Mouse (Mus musculus): Measurements from ENCODE around the gene Ctsd.

The Ctsd gene

GRCm38 (mm10) chr7:142400112-142400749 is 12.4 kb upstream of the Ctsd start:
- no peak for DNase-seq (ENCODE audit: low read depth)

GRCm38 (mm10) chr7:142399250-142399649 is 11.4 kb upstream of the Ctsd start:
- no peak for DNase-seq (ENCODE audit: low read depth)

GRCm38 (mm10) chr7:142398052-142398451 is 10.2 kb upstream of the Ctsd start:
- no peak for DNase-seq (ENCODE audit: low read depth)

- no peak for DNase-seq (ENCODE audit: low read depth)
Observed at GRCm38 (mm10) chr7:142396611-142397010, 8.8 kb upstream of the Ctsd start.

- no peak for DNase-seq (ENCODE audit: low read depth)
Observed at GRCm38 (mm10) chr7:142395472-142395871, 7.6 kb upstream of the Ctsd start.

- no peak for DNase-seq (ENCODE audit: low read depth)
Observed at GRCm38 (mm10) chr7:142394261-142395190, 6.7 kb upstream of the Ctsd start.

- DNase-seq (ENCODE audit: low read depth), result no peak
Observed at GRCm38 (mm10) chr7:142393191-142393590, 5.4 kb upstream of the Ctsd start.

GRCm38 (mm10) chr7:142391609-142392008 is 3.8 kb upstream of the Ctsd start:
- no peak for DNase-seq (ENCODE audit: low read depth)

- DNase-seq (ENCODE audit: low read depth), result no peak
Observed at GRCm38 (mm10) chr7:142391108-142391507, 3.3 kb upstream of the Ctsd start.

- DNase-seq (ENCODE audit: low read depth), result no peak
Observed at GRCm38 (mm10) chr7:142389961-142390650, 2.3 kb upstream of the Ctsd start.

GRCm38 (mm10) chr7:142388740-142389139 is 902 bp upstream of the Ctsd start:
- no peak for DNase-seq (ENCODE audit: low read depth)

GRCm38 (mm10) chr7:142388198-142388597 is 360 bp upstream of the Ctsd start:
- no peak for DNase-seq (ENCODE audit: low read depth)

- DNase-seq (ENCODE audit: low read depth), result peak; percentile 48
Observed at GRCm38 (mm10) chr7:142386621-142387201, 1.1 kb downstream of the Ctsd start.

- DNase-seq (ENCODE audit: low read depth), result no peak
Observed at GRCm38 (mm10) chr7:142385742-142386403, 2.0 kb downstream of the Ctsd start.

- DNase-seq (ENCODE audit: low read depth), result no peak
Observed at GRCm38 (mm10) chr7:142384306-142384705, 3.5 kb downstream of the Ctsd start.

- DNase-seq (ENCODE audit: low read depth), result no peak
Observed at GRCm38 (mm10) chr7:142382567-142382966, 5.3 kb downstream of the Ctsd start, which contains the start of gene Gm49369. Gm49369 (minus strand) TSS chr7:142382667.

GRCm38 (mm10) chr7:142381175-142381574 is 6.7 kb downstream of the Ctsd start:
- DNase-seq (ENCODE audit: low read depth), result no peak

- DNase-seq (ENCODE audit: low read depth), result no peak
Observed at GRCm38 (mm10) chr7:142379186-142379585, 8.7 kb downstream of the Ctsd start.

GRCm38 (mm10) chr7:142377233-142377925 is 10.5 kb downstream of the Ctsd start:
- DNase-seq (ENCODE audit: low read depth), result no peak

- no peak for DNase-seq (ENCODE audit: low read depth)
Observed at GRCm38 (mm10) chr7:142376096-142376495, 11.7 kb downstream of the Ctsd start.

GRCm38 (mm10) chr7:142375261-142375724 is 12.5 kb downstream of the Ctsd start:
- DNase-seq (ENCODE audit: low read depth), result peak; percentile 95
